Mouse (Mus musculus) layer of hippocampus, adult 18-20 months (tissue): ENCODE results near the gene Sco2. TPM values are rescaled to one million over a fixed set of nuclear protein-coding genes. Genes with fewer than 3 reads are reported as not detected.

Source experiments
- DNase-seq, 2 experiments: peaks; one replicate each; pipeline ENCODE4 v3.0.0; 2022; ENCODE audit warnings: low spot score in 2 of 2
- total RNA-seq, 2 experiments: library from RNA; stranded (reverse); gene quantifications; 2 replicates each; pipeline ENCODE4 v1.2.3; 2021

The Sco2 gene
- total RNA-seq, 2 experiments from 2014 or later = 28.1 to 34.0 TPM

GRCm38 (mm10) chr15:89326441-89326840, 47.2 kb downstream of the Sco2 start:
- no peak for DNase-seq

- DNase-seq = no peak
These were observed 50.0 kb downstream of the Sco2 start for GRCm38 (mm10) chr15:89323656-89324055.

- no peak for DNase-seq
These were observed 50.8 kb downstream of the Sco2 start, which contains the start of gene Adm2 for GRCm38 (mm10) chr15:89322670-89323522. Gene Adm2, plus strand, starts transcription at chr15:89322720.

Other genes starting within 250 kb of the Sco2 start
- 10 to 100 TPM; 12.4 to 12.5 TPM for gene Hdac10, start 245.1 kb downstream of the Sco2 start, total RNA-seq
- 1 to 10 TPM; 4.8 to 5.4 TPM for gene Mapk12, start 233.1 kb downstream of the Sco2 start, total RNA-seq
- gene Mapk11, start 224.2 kb downstream of the Sco2 start, total RNA-seq = 10 to 100 TPM; 19.2 to 21.2 TPM
- 10 to 100 TPM; 46.4 to 55.0 TPM for gene Plxnb2, start 193.1 kb downstream of the Sco2 start, total RNA-seq
- 10 to 100 TPM; 34.8 to 39.1 TPM for gene Dennd6b, start 177.3 kb downstream of the Sco2 start, total RNA-seq
- 100 to 1,000 TPM; 157 to 166 TPM for gene Ppp6r2, start 162.3 kb downstream of the Sco2 start, total RNA-seq
- 100 to 1,000 TPM; 304 to 307 TPM for gene Sbf1, start 58.5 kb downstream of the Sco2 start, total RNA-seq
- gene Adm2, start 51.1 kb downstream of the Sco2 start, total RNA-seq = not detected
- gene Miox, start 39.4 kb downstream of the Sco2 start, total RNA-seq = not detected
- gene Lmf2, start 18.2 kb downstream of the Sco2 start, total RNA-seq = 10 to 100 TPM; 16.6 to 18.6 TPM
- 100 to 1,000 TPM; 101 to 103 TPM for gene Ncaph2, start 18.1 kb downstream of the Sco2 start, total RNA-seq
- 1 to 10 TPM; 1.4 to 1.5 TPM for gene Tymp, start 3.2 kb upstream of the Sco2 start, total RNA-seq
- gene Odf3b, start 5.4 kb upstream of the Sco2 start, total RNA-seq = 1 to 10 TPM; 3.2 to 4.3 TPM
- gene Klhdc7b, start 11.1 kb upstream of the Sco2 start, total RNA-seq = under 1 TPM; 0.32 to 0.51 TPM
- gene Syce3, start 36.7 kb upstream of the Sco2 start, total RNA-seq = not detected
- 1 to 10 TPM; 1.2 to 2.2 TPM for gene Cpt1b, start 52.0 kb upstream of the Sco2 start, total RNA-seq
- gene C730034F03Rik, start 55.7 kb upstream of the Sco2 start, total RNA-seq = 1 to 10 TPM; 2.2 to 3.4 TPM
- gene Gm44502, start 55.9 kb upstream of the Sco2 start, total RNA-seq = under 1 TPM in 1 of 2 experiments, not detected in 1; 0.42 TPM
- gene Chkb, start 56.1 kb upstream of the Sco2 start, total RNA-seq = 10 to 100 TPM; 40.5 to 41.1 TPM
- gene Mapk8ip2, start 80.1 kb upstream of the Sco2 start, total RNA-seq = 100 to 1,000 TPM; 266 to 269 TPM
- 10 to 100 TPM; 28.1 to 29.6 TPM for gene Arsa, start 103.6 kb upstream of the Sco2 start, total RNA-seq
- 100 to 1,000 TPM; 232 to 243 TPM for gene Shank3, start 125.8 kb upstream of the Sco2 start, total RNA-seq
- gene Acr, start 194.5 kb upstream of the Sco2 start, total RNA-seq = 1 to 10 TPM in 1 of 2 experiments, under 1 TPM in 1; 0.66 to 1.0 TPM
- 10 to 100 TPM; 25.9 to 28.6 TPM for gene Rabl2, start 218.1 kb upstream of the Sco2 start, total RNA-seq